Mouse (Mus musculus) small intestine, adult 2 months (tissue): ENCODE results near the gene Tlx2.

Experiments used
- CTCF ChIP-seq: fragments of 200-500 bp; IDR thresholded peaks from 2 replicates; pipeline ENCODE4 v1.5.1; 2012; ENCODE audit warnings: low read depth, mild to moderate bottlenecking, control low read depth, inconsistent platforms, low read length, moderate library complexity, mixed read lengths; ENCODE audit not compliant: insufficient replicate concordance, insufficient read length; ENCODE audit errors: extremely low read depth
- POLR2A ChIP-seq: fragments of 200-500 bp; IDR thresholded peaks from 2 replicates; pipeline ENCODE4 v1.6.1; 2012; ENCODE audit warnings: low read depth, mild to moderate bottlenecking, control low read depth, inconsistent platforms, low read length, moderate library complexity

DNA sequence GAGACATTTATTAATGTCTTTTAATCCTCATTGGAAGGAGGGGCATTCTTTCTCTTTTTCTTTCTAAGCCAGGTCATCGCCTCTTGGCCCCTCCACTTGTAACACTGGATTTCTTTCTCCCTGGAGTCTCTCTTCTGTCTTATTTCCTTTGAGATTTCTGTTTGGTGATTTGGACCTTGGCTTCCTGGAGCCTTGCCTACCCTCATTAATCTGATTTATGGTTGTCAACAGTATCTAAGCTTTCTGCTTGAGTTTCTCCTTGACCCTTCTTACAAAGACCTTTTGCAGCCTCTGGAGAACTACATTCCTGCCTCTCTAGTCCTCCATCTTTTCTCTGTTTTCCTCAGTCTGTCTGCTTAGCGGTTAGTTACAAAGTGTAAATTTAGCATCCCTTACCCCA, 28.3 kb upstream of the Tlx2 start:
- TF ChIP-seq CTCF (no peak), POLR2A (no peak)
